Mouse (Mus musculus): Measurements from ENCODE around the gene Fam71e1.

DNA sequence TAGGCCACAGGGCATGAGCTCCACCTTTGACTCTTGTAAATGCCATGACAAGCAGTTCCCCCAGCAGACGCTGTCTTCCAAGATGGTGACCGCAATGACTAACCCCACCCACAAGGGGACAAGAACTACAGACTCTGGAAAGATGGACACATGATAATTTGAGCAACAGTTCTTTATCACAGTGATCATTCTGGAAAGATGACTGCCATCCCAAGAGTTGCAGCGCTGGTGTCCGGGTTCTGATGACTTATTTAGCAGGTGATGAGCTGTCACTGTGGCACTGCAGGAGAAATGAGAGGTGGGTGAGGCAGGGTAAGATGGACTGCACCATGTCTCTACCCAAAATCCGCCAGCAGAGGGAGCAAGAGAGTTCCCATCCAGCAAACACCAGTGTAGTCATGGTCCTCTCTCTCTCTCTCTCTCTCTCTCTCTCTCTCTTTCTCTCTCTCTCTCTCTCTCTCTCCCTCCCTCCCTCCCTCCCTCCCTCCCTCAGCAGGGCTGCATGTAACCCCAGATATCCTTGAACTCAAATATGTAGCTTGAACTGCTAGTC is 5.3 kb downstream of the Fam71e1 start:
- peak; percentile 83 for TF ChIP-seq CTCF (IDR thresholded peaks at IDR 0.05; ENCODE audit: low read depth)
- no peak for TF ChIP-seq EP300 (IDR thresholded peaks at IDR 0.05; ENCODE audit: low read depth)
